Mouse (Mus musculus): Measurements from ENCODE around the gene Perp.

DNA sequence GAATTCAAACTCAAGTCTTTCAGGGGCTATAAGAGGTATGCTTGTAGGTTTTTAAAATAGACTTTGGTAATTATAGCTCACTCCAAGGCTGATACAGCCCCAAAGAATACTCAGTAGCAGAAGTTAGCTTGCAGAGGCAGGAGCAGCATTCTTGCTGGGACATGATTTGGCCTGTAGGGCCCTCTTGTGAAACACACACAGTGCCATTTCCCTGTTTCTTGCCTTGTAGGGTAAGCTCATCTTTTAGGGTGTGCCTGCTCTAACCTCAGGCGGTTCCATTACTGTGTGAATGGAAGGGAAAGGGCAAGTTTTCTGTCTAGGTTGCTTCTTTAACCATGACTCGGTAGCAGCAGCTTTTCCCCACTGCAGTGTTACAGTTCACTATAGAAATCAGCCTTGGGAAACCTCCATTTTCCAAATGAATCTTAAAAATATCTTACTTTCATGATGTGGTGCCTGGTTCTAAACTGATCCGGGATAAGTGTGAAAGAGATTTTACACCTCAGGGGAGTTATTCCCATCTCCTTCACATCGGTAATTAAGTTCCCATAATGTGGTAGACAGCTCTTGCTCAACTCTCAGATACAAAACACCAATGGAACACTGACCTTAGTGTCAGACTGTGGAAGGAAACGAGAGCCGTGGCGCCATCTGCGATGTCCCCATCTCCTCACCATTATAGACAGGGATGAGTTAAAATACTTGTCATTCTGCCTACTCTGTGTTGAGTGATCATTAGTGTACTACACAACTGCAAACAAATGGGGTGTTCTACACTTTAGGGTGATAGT lies 1.8 kb downstream of the Perp start:
- TF ChIP-seq CTCF (IDR thresholded peaks at IDR 0.05; ENCODE audit: low read depth, low read length): no peak
- TF ChIP-seq POLR2A (IDR thresholded peaks at IDR 0.05; ENCODE audit: borderline replicate concordance, low read depth, low read length): no peak
